Mouse (Mus musculus) kidney, adult 2 months (tissue): ENCODE data around the gene Dstn. TPM values are rescaled to one million over a fixed set of nuclear protein-coding genes. Genes with fewer than 3 reads are reported as not detected.

Experiments used
- DNase-seq: peaks from one replicate; pipeline ENCODE4 v3.0.0; 2021
- H3K27ac ChIP-seq: fragments of 200-500 bp; 2 replicates; pipeline ENCODE4 v1.5.1; 2012; ENCODE audit warnings: low read depth, low read length, control low read depth, inconsistent platforms; ENCODE audit not compliant: insufficient read depth
- H3K27me3 ChIP-seq: fragments of 200-500 bp; replicated peaks from 2 replicates; pipeline ENCODE4 v1.6.1; 2012; ENCODE audit warnings: mild to moderate bottlenecking, moderate library complexity, low read length, inconsistent platforms; ENCODE audit not compliant: control insufficient read depth, insufficient read depth
- H3K36me3 ChIP-seq: fragments of 200-500 bp; 2 replicates; pipeline ENCODE4 v1.6.1; 2012; ENCODE audit warnings: mild to moderate bottlenecking, moderate library complexity, low read length, inconsistent platforms; ENCODE audit not compliant: control insufficient read depth, insufficient read depth
- H3K4me1 ChIP-seq: fragments of 200-500 bp; 2 replicates; pipeline ENCODE4 v1.6.1; 2011; ENCODE audit warnings: low read length; ENCODE audit not compliant: control insufficient read depth, insufficient read depth
- H3K4me3 ChIP-seq: fragments of 200-500 bp; 2 replicates; pipeline ENCODE4 v1.5.1; 2011; ENCODE audit warnings: mild to moderate bottlenecking, low read depth, low read length, control low read depth; ENCODE audit not compliant: insufficient read depth
- CTCF ChIP-seq: fragments of 200-500 bp; conservative IDR thresholded peaks from 2 replicates; pipeline ENCODE4 v1.5.1; 2011; ENCODE audit warnings: low read depth, mild to moderate bottlenecking, control low read depth, low read length, moderate library complexity, mixed read lengths; ENCODE audit not compliant: insufficient read depth, insufficient read length
- POLR2A ChIP-seq: fragments of 200-500 bp; IDR thresholded peaks from one replicate; pipeline ENCODE4 v1.6.1; 2011; ENCODE audit warnings: low read depth, low read length, control low read depth
- WGBS: fragments of 180-500 bp; shearing (Covaris S2); methylation state at CpG from one replicate; pipeline ENCODE4 v1.1.7; 2018; 5-methylcytosine and 5-hydroxymethylcytosine counted together
- polyA plus RNA-seq: library from polyadenylated mRNA; depleted of rRNA; stranded (reverse); fragments of >200 nt; gene quantifications from 2 replicates; pipeline ENCODE4 v1.2.3, GENCODE M21; 2012

Gene Dstn
- polyA plus RNA-seq, 1 experiment, result 73.0 TPM

DNA sequence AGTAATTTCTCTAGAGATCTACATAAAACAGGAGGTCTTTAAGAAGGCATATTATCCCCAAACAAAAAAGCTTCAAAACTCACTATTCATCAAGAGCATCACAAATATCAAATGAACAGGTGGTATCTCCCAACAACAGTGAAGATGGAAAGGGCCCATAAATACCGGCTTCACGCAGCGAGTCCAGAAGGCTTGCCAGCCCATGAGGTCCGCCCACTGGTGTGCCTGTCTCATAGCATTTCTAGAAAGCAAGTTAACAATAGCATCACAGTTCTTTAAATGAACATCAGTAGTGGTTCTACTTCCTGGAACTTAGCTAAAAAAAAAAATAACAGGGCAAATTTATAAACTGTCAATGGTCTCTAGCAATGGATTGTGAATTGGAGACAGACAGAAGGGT, 33.1 kb upstream of the Dstn start:
- no peak for TF ChIP-seq CTCF
- TF ChIP-seq POLR2A, result no peak
- H3K27me3 ChIP-seq, result no peaks in the 10 kb centered on the region; the same call in 1 of the 2 replicates
- DNase-seq, result no peak
- H3K4me3 ChIP-seq, result no peak overlapping the region
- H3K36me3 ChIP-seq, result no peaks in the 10 kb centered on the region
- H3K27ac ChIP-seq, result no peak overlapping the region
- peaks cover 5% of the 10 kb centered on the region; the same call in 1 of the 2 replicates for H3K4me1 ChIP-seq
- WGBS, result 94% methylated on average over 4 of the region's 4 CpGs

- no peaks in the 10 kb centered on the region; the same call in 1 of the 2 replicates for H3K27me3 ChIP-seq
- H3K27ac ChIP-seq, result no peak overlapping the region
- TF ChIP-seq CTCF (no peak), POLR2A (no peak)
- H3K4me1 ChIP-seq, result no peaks in the 10 kb centered on the region
- WGBS, result 85% methylated on average over 10 of the region's 10 CpGs
- H3K36me3 ChIP-seq, result no peaks in the 10 kb centered on the region
- H3K4me3 ChIP-seq, result no peak overlapping the region
- no peak for DNase-seq
Observed at GRCm38 (mm10) chr2:143882606-143883288, 32.4 kb upstream of the Dstn start.

- TF ChIP-seq CTCF, result no peak
- no peak for TF ChIP-seq POLR2A
- Histone ChIP-seq H3K4me3 (no peak overlapping the region), H3K27ac (peak overlapping the region; percentile 49; the same call in 1 of the 2 replicates), H3K27me3 (no peaks in the 10 kb centered on the region; the same call in 1 of the 2 replicates), H3K36me3 (no peaks in the 10 kb centered on the region), H3K4me1 (peaks cover 3% of the 10 kb centered on the region; the same call in 1 of the 2 replicates)
- WGBS, result 80% methylated on average over 15 of the region's 15 CpGs
- no peak for DNase-seq
Observed at GRCm38 (mm10) chr2:143889131-143889859, 25.8 kb upstream of the Dstn start.

- WGBS, result 53% methylated on average over 12 of the region's 12 CpGs
- Histone ChIP-seq H3K4me1 (peaks cover 3% of the 10 kb centered on the region; the same call in 1 of the 2 replicates), H3K27me3 (no peaks in the 10 kb centered on the region; the same call in 1 of the 2 replicates), H3K27ac (peak overlapping the region; percentile 49; the same call in 1 of the 2 replicates), H3K4me3 (no peak overlapping the region), H3K36me3 (no peaks in the 10 kb centered on the region)
- DNase-seq, result peak; percentile 75
- no peak for TF ChIP-seq POLR2A
- TF ChIP-seq CTCF, result no peak
Observed at GRCm38 (mm10) chr2:143889860-143890433, 25.2 kb upstream of the Dstn start.

GRCm38 (mm10) chr2:143891302-143892048, 23.6 kb upstream of the Dstn start:
- Histone ChIP-seq H3K4me3 (no peak overlapping the region), H3K36me3 (no peaks in the 10 kb centered on the region), H3K27me3 (no peaks in the 10 kb centered on the region), H3K27ac (no peak overlapping the region), H3K4me1 (peaks cover 3% of the 10 kb centered on the region; the same call in 1 of the 2 replicates)
- no peak for DNase-seq
- TF ChIP-seq CTCF, result no peak
- no peak for TF ChIP-seq POLR2A
- 82% methylated on average over 10 of the region's 10 CpGs for WGBS

- no peak for DNase-seq
- peaks cover 7% of the 10 kb centered on the region for H3K4me1 ChIP-seq
- 86% methylated on average over 9 of the region's 9 CpGs for WGBS
- no peaks in the 10 kb centered on the region for H3K36me3 ChIP-seq
- H3K27me3 ChIP-seq, result no peaks in the 10 kb centered on the region
- H3K4me3 ChIP-seq, result no peak overlapping the region
- H3K27ac ChIP-seq, result no peak overlapping the region
- no peak for TF ChIP-seq POLR2A
- TF ChIP-seq CTCF, result no peak
Observed at GRCm38 (mm10) chr2:143899470-143900220, 15.5 kb upstream of the Dstn start.
